23 mouse cellular contexts compared by ENCODE assay signal in genomic region chr3:104654921-104655320, GRCm38 (mm10). TPM values are rescaled to one million over a fixed set of nuclear protein-coding genes. Genes with fewer than 3 reads are reported as not detected.
DNase-seq lines count a peak whose midpoint lies in the region; TF ChIP-seq lines count a peak whose summit lies in the region.
"Had no signal": no experiment of that assay in that cellular context is flagged by ENCODE, and none has a peak within 500 bp of the region (broad histone marks: within the 10 kb centered on the region; RNA-seq: fewer than 3 reads in every experiment).

No protein-coding gene starts in this region.

- TF ChIP-seq POLR2A in liver, adult 2 months (IDR thresholded peaks at IDR 0.05; ENCODE audit: extremely low read depth, insufficient read depth, low read length): no peak
- TF ChIP-seq POLR2A in small intestine, adult 2 months (IDR thresholded peaks at IDR 0.05; ENCODE audit: low read depth, low read length): no peak

- H3K4me3 ChIP-seq in liver, adult 2 months (ENCODE audit: insufficient read depth, low read depth, low read length): no peak overlapping the region
- no peak overlapping the region for H3K4me3 ChIP-seq in small intestine, adult 2 months (ENCODE audit: low read depth, low read length)
- H3K4me3 ChIP-seq: embryonic facial prominence, embryonic 13.5 days; erythroblast, embryonic 14.5 days; forebrain, embryonic 13.5 days; gastrocnemius, adult 2 months; limb, embryonic 15.5 days had no signal

- no peaks in the 10 kb centered on the region for H3K27me3 ChIP-seq in liver, adult 2 months (ENCODE audit: control insufficient read depth, insufficient read depth, low read length)
- no peaks in the 10 kb centered on the region for H3K27me3 ChIP-seq in small intestine, adult 2 months (ENCODE audit: control insufficient read depth, insufficient read depth, low read length)
- H3K27me3 ChIP-seq: embryonic facial prominence, embryonic 13.5 days; forebrain, embryonic 13.5 days; limb, embryonic 15.5 days; Patski had no signal

- H3K36me3 ChIP-seq in liver, adult 2 months (ENCODE audit: control insufficient read depth, insufficient read depth, low read length): peaks cover 31% of the 10 kb centered on the region
- H3K36me3 ChIP-seq in small intestine, adult 2 months (ENCODE audit: control insufficient read depth, insufficient read depth, low read length): peaks cover 24% of the 10 kb centered on the region

- H3K9ac ChIP-seq in liver, adult 2 months (ENCODE audit: low read depth, low read length): no peak overlapping the region
- H3K9ac ChIP-seq: embryonic facial prominence, embryonic 13.5 days; forebrain, embryonic 13.5 days; limb, embryonic 15.5 days had no signal

- no peaks in the 10 kb centered on the region for H3K79me2 ChIP-seq in liver, adult 2 months (ENCODE audit: control insufficient read depth, insufficient read depth, low read length)

- WGBS in liver, adult 2 months: 36% methylated on average over 4 of the region's 4 CpGs
- 44% methylated on average over 4 of the region's 4 CpGs for WGBS in small intestine, adult 2 months

- no peak for TF ChIP-seq CTCF in liver, adult 2 months (IDR thresholded peaks at IDR 0.05; ENCODE audit: low read depth, low read length)
- no peak for TF ChIP-seq CTCF in small intestine, adult 2 months (IDR thresholded peaks at IDR 0.05; ENCODE audit: extremely low read depth, insufficient read length, insufficient replicate concordance, low read depth, low read length)

- peak; percentile 38 for DNase-seq in adrenal gland, adult 8-10 months
- DNase-seq in adrenal gland, adult 18-20 months (ENCODE audit: low spot score in 2 of 2): no peak
- DNase-seq in liver, adult 2 months (ENCODE audit: extremely low read depth, low read depth, low spot score): peak; percentile 72
- DNase-seq in liver (no peak), adipocyte (ENCODE audit: low spot score) (peak; percentile 40)
- no peak for DNase-seq in gastrocnemius, postnatal 36 days
- DNase-seq: cerebellum, adult 8-10 months; cerebellum, postnatal 36 days; embryo, embryonic 11 days; gastrocnemius, adult 2 months; heart, postnatal 14 days; kidney, adult 18-20 months; kidney, postnatal 10 days; left cerebral cortex, postnatal 4 days; thymus, adult 2 months had no signal

- peaks cover 7% of the 10 kb centered on the region; the same call in 1 of the 2 replicates for H3K4me1 ChIP-seq in liver, adult 2 months (ENCODE audit: control insufficient read depth, insufficient read depth, low read length)
- peaks cover 21% of the 10 kb centered on the region for H3K4me1 ChIP-seq in small intestine, adult 2 months (ENCODE audit: control insufficient read depth, insufficient read depth, insufficient read length, low read length)
- H3K4me1 ChIP-seq: forebrain, embryonic 13.5 days; limb, embryonic 15.5 days had no signal

- intact Hi-C loops in gastrocnemius, postnatal 36 days (cut with DNase I): no loop called here

- no peak overlapping the region for H3K27ac ChIP-seq in liver, adult 2 months (replicated peaks; ENCODE audit: insufficient read depth, low read depth, low read length)
- H3K27ac ChIP-seq in small intestine, adult 2 months (ENCODE audit: insufficient read depth, low read depth, low read length): peak overlapping the region; percentile 58
- H3K27ac ChIP-seq: embryonic facial prominence, embryonic 13.5 days; forebrain, embryonic 13.5 days; gastrocnemius, adult 2 months; hindbrain, postnatal 0 days; limb, embryonic 15.5 days; macrophage had no signal

RNA-seq across cellular contexts. Expression of gene Slc16a1, which starts 16.5 kb away (rescaled TPM):
- total RNA-seq in adrenal gland, adult 8-10 months (2022): 10 to 100 TPM; 17.5 to 29.1 (median 23.5) TPM
- total RNA-seq in adrenal gland, adult 18-20 months (2021): 100 to 1,000 TPM in 1 of 2 experiments, 10 to 100 TPM in 1; 49.3 to 122 TPM
- total RNA-seq in liver, adult 2 months (2014; rRNA removed): 34.2 and 41.3 TPM in 2 replicates
- 30.8 and 35.4 TPM in 2 replicates for polyA plus RNA-seq in liver, adult 2 months (2012; rRNA removed)
- 8.3 and 17.1 TPM in 2 replicates for polyA plus RNA-seq in small intestine, adult 2 months (2012; rRNA removed)
- 10 to 100 TPM; 20.3 to 27.5 TPM for total RNA-seq in gastrocnemius, postnatal 36 days (2021)

Comparison
In these comparisons a context has a peak if more than half of its experiments do, and no peak if none do; other contexts are left out.
1. DNase-seq: peak in adrenal gland, adult 8-10 months (single experiment), liver, adult 2 months (single experiment) and adipocyte (single experiment); none in adrenal gland, adult 18-20 months (0 of 2), liver (single experiment) and gastrocnemius, postnatal 36 days (0 of 2).